Mouse (Mus musculus) neutrophil, adult 5-6 weeks (primary cell): ENCODE measurements at regions not wholly inside any gene's neighbourhood (a gene's known extent, or its start where the extent isn't known, plus 50 kb on each side); places are given as distances from the start of the nearest gene placed in this dataset.

Experiments
- ATAC-seq: fragments of 151-379, 151-347 bp; 2 replicates; pipeline ENCODE4 v1.8.0; 2017; ENCODE audit warnings: mild to moderate bottlenecking, moderate TSS enrichment; ENCODE audit not compliant: insufficient number of reproducible peaks, poor library complexity, low FRiP score, severe bottlenecking; ENCODE audit errors: extremely low read depth

GRCm38 (mm10) chr4:31367031-31367430, 596.9 kb upstream of the Map3k7 start:
- no peak for ATAC-seq

- no peak for ATAC-seq
Measured at GRCm38 (mm10) chr4:31370062-31370461, 593.8 kb upstream of the Map3k7 start.

GRCm38 (mm10) chr4:31381069-31381969, 582.6 kb upstream of the Map3k7 start:
- ATAC-seq = no peak

GRCm38 (mm10) chr4:31392932-31393632, 570.8 kb upstream of the Map3k7 start:
- no peak for ATAC-seq

- no peak for ATAC-seq
Measured at GRCm38 (mm10) chr4:31395538-31395937, 568.4 kb upstream of the Map3k7 start.

- ATAC-seq = no peak
Measured at GRCm38 (mm10) chr4:31403976-31404375, 559.9 kb upstream of the Map3k7 start.

GRCm38 (mm10) chr4:31404840-31405714, 558.8 kb upstream of the Map3k7 start:
- ATAC-seq = no peak

- no peak for ATAC-seq
Measured at GRCm38 (mm10) chr4:31410157-31410556, 553.7 kb upstream of the Map3k7 start.

- no peak for ATAC-seq
Measured at GRCm38 (mm10) chr4:31411770-31412525, 551.9 kb upstream of the Map3k7 start.

GRCm38 (mm10) chr4:31417161-31417560, 546.7 kb upstream of the Map3k7 start:
- ATAC-seq = no peak

- no peak for ATAC-seq
Measured at GRCm38 (mm10) chr4:31419240-31419639, 544.7 kb upstream of the Map3k7 start.

- ATAC-seq = no peak
Measured at GRCm38 (mm10) chr4:31420167-31420566, 543.7 kb upstream of the Map3k7 start.

- no peak for ATAC-seq
Measured at GRCm38 (mm10) chr4:31421386-31421785, 542.5 kb upstream of the Map3k7 start.

GRCm38 (mm10) chr4:31425135-31425534, 538.8 kb upstream of the Map3k7 start:
- ATAC-seq = no peak

- no peak for ATAC-seq
Measured at GRCm38 (mm10) chr4:31425716-31426115, 538.2 kb upstream of the Map3k7 start.

- ATAC-seq = no peak
Measured at GRCm38 (mm10) chr4:31426169-31427030, 537.5 kb upstream of the Map3k7 start.

GRCm38 (mm10) chr4:31433943-31434342, 530.0 kb upstream of the Map3k7 start:
- ATAC-seq = no peak

- ATAC-seq = no peak
Measured at GRCm38 (mm10) chr4:31454898-31455297, 509.0 kb upstream of the Map3k7 start.
